Mouse (Mus musculus): Measurements from ENCODE around the gene Tat.

Tat gene

GRCm38 (mm10) chr8:110039216-110039615 lies 49.0 kb downstream of the Tat start:
- in situ Hi-C loops (cut with MboI; ENCODE audit: unreplicated experiment in 2 of 2): no loop called here

- in situ Hi-C loops (cut with MboI; ENCODE audit: unreplicated experiment in 2 of 2): no loop called here
Measured at GRCm38 (mm10) chr8:110039659-110040058, 49.4 kb downstream of the Tat start, which contains the start of gene Chst4. Gene Chst4 (minus strand): TSS chr8:110039740.

GRCm38 (mm10) chr8:110040509-110040908 lies 50.3 kb downstream of the Tat start:
- in situ Hi-C loops (cut with MboI; ENCODE audit: unreplicated experiment in 2 of 2): no loop called here

Measured in v-Abl transformed pro-B cells (cell line).